Mouse (Mus musculus): ENCODE measurements around the gene Olfr979.
"Not testable (repeated sequence)": the region's sequence is repeated elsewhere in the genome, so short reads cannot be mapped to it uniquely, and the experiment has no call there.

Gene Olfr979

GRCm38 (mm10) chr9:40003365-40003764 lies at the start of gene Olfr979:
Gene Olfr979 (minus strand): TSS chr9:40003465.
- in situ Hi-C loops (cut with MboI; ENCODE audit: low pct_unique_long_range_greater_than_20kb in 1 of 2, low sequenced_read_pairs in 2 of 2, unreplicated experiment in 1 of 2) = no loop called here

GRCm38 (mm10) chr9:40050138-40050537 lies 46.9 kb upstream of the Olfr979 start:
- in situ Hi-C loops (cut with MboI; ENCODE audit: low pct_unique_long_range_greater_than_20kb in 1 of 2, low sequenced_read_pairs in 2 of 2, unreplicated experiment in 1 of 2) = no loop called here

GRCm38 (mm10) chr9:40021164-40021563 lies 17.9 kb upstream of the Olfr979 start, which contains the start of gene Olfr981:
Gene Olfr981 (plus strand): TSS chr9:40021464.
- in situ Hi-C loops (cut with MboI; ENCODE audit: low pct_unique_long_range_greater_than_20kb in 1 of 2, low sequenced_read_pairs in 2 of 2, unreplicated experiment in 1 of 2) = no loop called here

GRCm38 (mm10) chr9:40009482-40009881 lies 6.2 kb upstream of the Olfr979 start, which contains the start of gene Olfr980:
Gene Olfr980 (minus strand): TSS chr9:40009582.
- in situ Hi-C loops (cut with MboI; ENCODE audit: low pct_unique_long_range_greater_than_20kb in 1 of 2, low sequenced_read_pairs in 2 of 2, unreplicated experiment in 1 of 2) = no loop called here

- in situ Hi-C loops (cut with MboI; ENCODE audit: low pct_unique_long_range_greater_than_20kb in 1 of 2, low sequenced_read_pairs in 2 of 2, unreplicated experiment in 1 of 2) = no loop called here
Measured at GRCm38 (mm10) chr9:39991813-39992212, 11.5 kb downstream of the Olfr979 start, which contains the start of gene Olfr978. Gene Olfr978 (plus strand): TSS chr9:39992113.

GRCm38 (mm10) chr9:39976581-39977145 lies 26.6 kb downstream of the Olfr979 start:
- in situ Hi-C loops (cut with MboI; ENCODE audit: low pct_unique_long_range_greater_than_20kb in 1 of 2, low sequenced_read_pairs in 2 of 2, unreplicated experiment in 1 of 2) = not testable (repeated sequence)

GRCm38 (mm10) chr9:39961033-39961432 lies 42.2 kb downstream of the Olfr979 start, which contains the start of gene Olfr976:
Gene Olfr976 (minus strand): TSS chr9:39961133.
- in situ Hi-C loops (cut with MboI; ENCODE audit: low pct_unique_long_range_greater_than_20kb in 1 of 2, low sequenced_read_pairs in 2 of 2, unreplicated experiment in 1 of 2) = not testable (repeated sequence)

- in situ Hi-C loops (cut with MboI; ENCODE audit: low pct_unique_long_range_greater_than_20kb in 1 of 2, low sequenced_read_pairs in 2 of 2, unreplicated experiment in 1 of 2) = no loop called here
Measured at GRCm38 (mm10) chr9:39951946-39952345, 51.3 kb downstream of the Olfr979 start, which contains the start of gene Olfr975. Gene Olfr975 (minus strand): TSS chr9:39952046.

All from mouse embryonic stem cell (cell line).